Mouse (Mus musculus) spleen, postnatal 4 days (tissue): Measurements from ENCODE around the gene Ankrd1.

Experiments
- DNase-seq, 2 experiments: peaks; one replicate each; pipeline ENCODE4 v3.0.0; 2022; ENCODE audit warnings: low spot score in 2 of 2

The Ankrd1 gene

GRCm38 (mm10) chr19:36119783-36120471 lies at the start of gene Ankrd1:
Gene Ankrd1, minus strand, starts transcription at chr19:36120099.
- DNase-seq = no peak

- DNase-seq = no peak
These were observed 49.2 kb upstream of the Ankrd1 start for GRCm38 (mm10) chr19:36169101-36169500.

GRCm38 (mm10) chr19:36168121-36168520 lies 48.2 kb upstream of the Ankrd1 start:
- DNase-seq = no peak

GRCm38 (mm10) chr19:36167291-36167896 lies 47.5 kb upstream of the Ankrd1 start:
- DNase-seq = no peak

- DNase-seq = no peak
These were observed 46.7 kb upstream of the Ankrd1 start for GRCm38 (mm10) chr19:36166401-36167160.

- no peak for DNase-seq
These were observed 45.5 kb upstream of the Ankrd1 start for GRCm38 (mm10) chr19:36165351-36165750.

GRCm38 (mm10) chr19:36150241-36151007 lies 30.5 kb upstream of the Ankrd1 start:
- no peak for DNase-seq

GRCm38 (mm10) chr19:36148578-36148977 lies 28.7 kb upstream of the Ankrd1 start:
- DNase-seq = no peak

GRCm38 (mm10) chr19:36143571-36143970 lies 23.7 kb upstream of the Ankrd1 start:
- no peak for DNase-seq

GRCm38 (mm10) chr19:36133731-36134130 lies 13.8 kb upstream of the Ankrd1 start:
- no peak for DNase-seq

GRCm38 (mm10) chr19:36133064-36133463 lies 13.2 kb upstream of the Ankrd1 start:
- no peak for DNase-seq

GRCm38 (mm10) chr19:36131990-36132389 lies 12.1 kb upstream of the Ankrd1 start:
- no peak for DNase-seq

GRCm38 (mm10) chr19:36130181-36130580 lies 10.3 kb upstream of the Ankrd1 start:
- DNase-seq = no peak

- no peak for DNase-seq
These were observed 9.7 kb upstream of the Ankrd1 start for GRCm38 (mm10) chr19:36129643-36130042.

- DNase-seq = no peak
These were observed 9.3 kb upstream of the Ankrd1 start for GRCm38 (mm10) chr19:36129213-36129612.

GRCm38 (mm10) chr19:36128440-36128839 lies 8.5 kb upstream of the Ankrd1 start:
- DNase-seq = no peak

GRCm38 (mm10) chr19:36124203-36124602 lies 4.3 kb upstream of the Ankrd1 start:
- no peak for DNase-seq

- no peak for DNase-seq
These were observed 680 bp downstream of the Ankrd1 start for GRCm38 (mm10) chr19:36119219-36119618.

GRCm38 (mm10) chr19:36116185-36116584 lies 3.7 kb downstream of the Ankrd1 start:
- DNase-seq = no peak

- no peak for DNase-seq
These were observed 7.9 kb downstream of the Ankrd1 start for GRCm38 (mm10) chr19:36112007-36112406.

GRCm38 (mm10) chr19:36111054-36111895 lies 8.6 kb downstream of the Ankrd1 start:
- no peak for DNase-seq
